Mouse (Mus musculus): ENCODE data around the gene Onecut3. TPM values are rescaled to one million over a fixed set of nuclear protein-coding genes. Genes with fewer than 3 reads are reported as not detected.
A peak's percentile ranks its signal among the peaks of the same experiment; 100 is the strongest.

Onecut3 gene
- total and polyA plus RNA-seq, 2 experiments from 2014 or later = not detected

DNA sequence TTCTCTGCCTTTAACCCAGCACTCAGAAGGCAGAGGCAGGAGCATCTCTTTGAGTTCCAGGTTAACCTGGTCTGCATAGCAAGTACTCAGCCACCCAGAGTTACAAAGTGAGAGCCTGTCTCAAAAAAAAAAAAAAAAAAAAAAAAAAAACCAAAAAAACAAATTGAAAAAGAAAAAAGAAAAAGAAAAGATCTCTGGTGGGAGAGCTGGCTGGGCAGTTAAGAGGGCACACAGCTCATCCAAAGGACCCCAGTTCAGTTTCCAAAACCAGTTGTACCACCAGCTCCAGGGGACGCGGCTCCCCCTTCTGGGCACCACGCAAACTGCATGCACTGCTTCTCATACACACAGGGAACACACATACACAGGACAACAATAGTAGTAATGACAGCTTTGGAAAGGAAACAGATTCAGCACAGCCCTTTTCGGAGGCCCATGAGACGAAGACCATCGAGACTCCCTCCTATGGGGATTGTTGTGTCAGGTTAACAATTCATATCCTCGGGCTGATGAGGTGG, 7.7 kb upstream of the Onecut3 start:
- Histone ChIP-seq H3K27me3 (ENCODE audit: control insufficient read depth, insufficient read depth, low read length) (peaks cover 78% of the 10 kb centered on the region), H3K4me2 (ENCODE audit: low read depth, low read length) (no peak overlapping the region), H3K36me3 (replicated peaks; ENCODE audit: control insufficient read depth, insufficient read depth, low read length) (no peaks in the 10 kb centered on the region), H3K9ac (replicated peaks; ENCODE audit: low read depth, low read length) (no peak overlapping the region), H3K4me1 (ENCODE audit: control insufficient read depth, insufficient read depth) (no peaks in the 10 kb centered on the region), H3K9me3 (replicated peaks; ENCODE audit: control insufficient read depth, low read length) (no peaks in the 10 kb centered on the region), H3K4me3 (ENCODE audit: low read depth, low read length) (no peak overlapping the region), H3K27ac (ENCODE audit: low read depth) (no peak overlapping the region)
- ATAC-seq (ENCODE audit: insufficient read depth, low read depth) = no peak
- WGBS = 72% methylated on average over 7 of the region's 7 CpGs
- TF ChIP-seq EP300 (IDR thresholded peaks at IDR 0.05; ENCODE audit: low read depth) (no peak), CTCF (IDR thresholded peaks at IDR 0.05; ENCODE audit: low read depth) (peak; percentile 17; the same call in 1 of the 2 replicates)
- no peak for DNase-seq (ENCODE audit: low spot score)

GRCm38 (mm10) chr10:80490051-80490450, 4.6 kb upstream of the Onecut3 start:
- DNase-seq (ENCODE audit: low spot score) = peak; percentile 31
- Histone ChIP-seq H3K36me3 (replicated peaks; ENCODE audit: control insufficient read depth, insufficient read depth, low read length) (no peaks in the 10 kb centered on the region), H3K4me3 (ENCODE audit: low read depth, low read length) (peak overlapping the region; percentile 20), H3K27ac (ENCODE audit: low read depth) (no peak overlapping the region), H3K4me1 (ENCODE audit: control insufficient read depth, insufficient read depth) (peaks cover 8% of the 10 kb centered on the region), H3K27me3 (ENCODE audit: control insufficient read depth, insufficient read depth, low read length) (peaks cover 82% of the 10 kb centered on the region), H3K4me2 (ENCODE audit: low read depth, low read length) (peak overlapping the region; percentile 5; the same call in 1 of the 2 replicates), H3K9ac (replicated peaks; ENCODE audit: low read depth, low read length) (no peak overlapping the region), H3K9me3 (replicated peaks; ENCODE audit: control insufficient read depth, low read length) (no peaks in the 10 kb centered on the region)
- WGBS = under 1% methylated on average over 22 of the region's 22 CpGs
- TF ChIP-seq CTCF (IDR thresholded peaks at IDR 0.05; ENCODE audit: low read depth) = no peak
- no peak for TF ChIP-seq EP300 (IDR thresholded peaks at IDR 0.05; ENCODE audit: low read depth)
- ATAC-seq (ENCODE audit: insufficient read depth, low read depth) = peak; percentile 42

- peak overlapping the region; percentile 67 for H3K4me2 ChIP-seq (ENCODE audit: low read depth, low read length)
- WGBS = 0% methylated on average over 27 of the region's 35 CpGs
- H3K9ac ChIP-seq (replicated peaks; ENCODE audit: low read depth, low read length) = no peak overlapping the region
- TF ChIP-seq EP300 (IDR thresholded peaks at IDR 0.05; ENCODE audit: low read depth) (no peak), CTCF (IDR thresholded peaks at IDR 0.05; ENCODE audit: low read depth) (no peak)
- H3K9me3 ChIP-seq (replicated peaks; ENCODE audit: control insufficient read depth, low read length) = no peaks in the 10 kb centered on the region
- H3K36me3 ChIP-seq (replicated peaks; ENCODE audit: control insufficient read depth, insufficient read depth, low read length) = no peaks in the 10 kb centered on the region
- H3K4me1 ChIP-seq (ENCODE audit: control insufficient read depth, insufficient read depth) = peaks cover 16% of the 10 kb centered on the region
- DNase-seq (ENCODE audit: low spot score) = no peak
- ATAC-seq (ENCODE audit: insufficient read depth, low read depth) = no peak
- H3K4me3 ChIP-seq (ENCODE audit: low read depth, low read length) = peak overlapping the region; percentile 42
- peaks cover 100% of the 10 kb centered on the region for H3K27me3 ChIP-seq (ENCODE audit: control insufficient read depth, insufficient read depth, low read length)
- no peak overlapping the region for H3K27ac ChIP-seq (ENCODE audit: low read depth)
Measured at GRCm38 (mm10) chr10:80495901-80496300, 1.3 kb downstream of the Onecut3 start.

DNA sequence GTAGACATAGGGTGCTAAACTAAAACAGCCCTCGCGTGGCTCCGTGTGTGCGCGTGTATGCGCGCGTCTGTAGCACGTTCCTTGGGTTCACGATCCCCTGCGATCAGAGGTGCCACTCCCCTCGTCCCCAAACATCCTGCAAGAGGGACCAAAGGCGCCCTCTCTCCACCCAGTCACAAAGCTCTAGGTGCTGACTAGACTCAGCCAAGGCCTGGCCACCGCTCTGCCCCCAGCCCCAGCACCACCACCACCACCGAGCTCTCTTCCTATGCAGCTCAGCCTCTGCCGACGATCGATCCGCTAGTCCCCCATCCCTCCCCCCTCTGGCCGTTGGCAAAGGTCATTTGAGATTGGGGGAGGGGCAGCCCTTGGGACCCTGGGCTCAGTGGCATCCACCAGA, 1.8 kb downstream of the Onecut3 start:
- Histone ChIP-seq H3K4me2 (ENCODE audit: low read depth, low read length) (no peak overlapping the region), H3K36me3 (replicated peaks; ENCODE audit: control insufficient read depth, insufficient read depth, low read length) (no peaks in the 10 kb centered on the region), H3K4me1 (ENCODE audit: control insufficient read depth, insufficient read depth) (peaks cover 16% of the 10 kb centered on the region), H3K27ac (ENCODE audit: low read depth) (no peak overlapping the region), H3K9me3 (replicated peaks; ENCODE audit: control insufficient read depth, low read length) (no peaks in the 10 kb centered on the region), H3K4me3 (ENCODE audit: low read depth, low read length) (no peak overlapping the region), H3K9ac (replicated peaks; ENCODE audit: low read depth, low read length) (no peak overlapping the region), H3K27me3 (ENCODE audit: control insufficient read depth, insufficient read depth, low read length) (peaks cover 100% of the 10 kb centered on the region)
- no peak for TF ChIP-seq EP300 (IDR thresholded peaks at IDR 0.05; ENCODE audit: low read depth)
- TF ChIP-seq CTCF (IDR thresholded peaks at IDR 0.05; ENCODE audit: low read depth) = no peak
- ATAC-seq (ENCODE audit: insufficient read depth, low read depth) = no peak
- WGBS = under 1% methylated on average over 20 of the region's 20 CpGs
- DNase-seq (ENCODE audit: low spot score) = no peak

DNA sequence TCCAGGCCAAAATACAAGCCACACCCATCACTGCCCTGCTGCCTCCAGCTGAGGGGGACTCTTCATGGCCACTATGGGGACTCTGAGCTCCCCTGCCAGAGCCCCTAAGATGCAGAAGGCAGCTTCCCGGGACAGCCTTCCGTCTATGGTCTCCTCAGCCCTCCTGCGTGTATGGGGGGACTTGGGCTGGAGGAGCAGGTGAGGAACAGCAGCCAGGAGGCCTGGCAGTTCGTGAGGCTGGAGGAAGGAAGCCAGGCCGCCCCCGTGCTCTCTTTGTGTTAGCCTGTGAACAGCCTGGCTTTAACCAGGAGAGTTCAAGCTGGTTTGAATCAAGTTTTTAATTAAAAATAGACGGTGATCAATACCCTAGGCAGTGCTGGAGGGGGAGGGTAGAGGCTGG, 7.7 kb downstream of the Onecut3 start:
- no peak for ATAC-seq (ENCODE audit: insufficient read depth, low read depth)
- no peak overlapping the region for H3K27ac ChIP-seq (ENCODE audit: low read depth)
- no peaks in the 10 kb centered on the region for H3K9me3 ChIP-seq (replicated peaks; ENCODE audit: control insufficient read depth, low read length)
- no peaks in the 10 kb centered on the region for H3K4me1 ChIP-seq (ENCODE audit: control insufficient read depth, insufficient read depth)
- H3K4me3 ChIP-seq (ENCODE audit: low read depth, low read length) = no peak overlapping the region
- no peak for DNase-seq (ENCODE audit: low spot score)
- no peak for TF ChIP-seq EP300 (IDR thresholded peaks at IDR 0.05; ENCODE audit: low read depth)
- no peaks in the 10 kb centered on the region for H3K36me3 ChIP-seq (replicated peaks; ENCODE audit: control insufficient read depth, insufficient read depth, low read length)
- WGBS = 2% methylated on average over 7 of the region's 7 CpGs
- no peak overlapping the region for H3K9ac ChIP-seq (replicated peaks; ENCODE audit: low read depth, low read length)
- no peak overlapping the region for H3K4me2 ChIP-seq (ENCODE audit: low read depth, low read length)
- peaks cover 90% of the 10 kb centered on the region for H3K27me3 ChIP-seq (ENCODE audit: control insufficient read depth, insufficient read depth, low read length)

DNA sequence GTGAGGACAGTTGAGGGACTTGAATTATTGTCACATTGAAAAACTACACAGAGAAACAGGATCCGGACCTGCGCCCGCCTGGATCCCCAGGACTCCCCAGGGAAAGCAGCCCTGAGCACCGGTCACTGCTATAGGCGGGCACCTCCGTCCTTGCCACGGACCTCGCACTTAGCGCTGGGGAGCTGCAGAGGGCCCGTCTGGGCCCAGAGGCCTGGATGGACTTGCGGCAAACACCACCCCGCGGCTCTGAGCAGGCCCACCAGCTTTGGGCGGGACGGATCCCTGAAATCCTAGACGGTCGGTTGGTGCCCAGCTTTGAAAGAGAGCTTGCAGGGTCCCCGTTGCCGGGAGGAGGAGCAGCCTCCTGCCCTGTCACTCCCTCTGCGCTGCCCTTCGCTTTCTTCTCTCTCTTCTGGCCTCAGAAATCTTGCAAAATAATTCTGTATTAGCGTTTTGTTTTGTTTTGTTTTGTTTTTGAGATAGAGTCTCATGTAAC, 8.2 kb downstream of the Onecut3 start:
- no peak overlapping the region for H3K4me3 ChIP-seq (ENCODE audit: low read depth, low read length)
- no peak for TF ChIP-seq CTCF (IDR thresholded peaks at IDR 0.05; ENCODE audit: low read depth)
- TF ChIP-seq EP300 (IDR thresholded peaks at IDR 0.05; ENCODE audit: low read depth) = no peak
- no peak for DNase-seq (ENCODE audit: low spot score)
- no peaks in the 10 kb centered on the region for H3K36me3 ChIP-seq (replicated peaks; ENCODE audit: control insufficient read depth, insufficient read depth, low read length)
- H3K9me3 ChIP-seq (replicated peaks; ENCODE audit: control insufficient read depth, low read length) = no peaks in the 10 kb centered on the region
- no peak overlapping the region for H3K4me2 ChIP-seq (ENCODE audit: low read depth, low read length)
- no peaks in the 10 kb centered on the region for H3K4me1 ChIP-seq (ENCODE audit: control insufficient read depth, insufficient read depth)
- peaks cover 85% of the 10 kb centered on the region for H3K27me3 ChIP-seq (ENCODE audit: control insufficient read depth, insufficient read depth, low read length)
- no peak overlapping the region for H3K9ac ChIP-seq (replicated peaks; ENCODE audit: low read depth, low read length)
- ATAC-seq (ENCODE audit: insufficient read depth, low read depth) = no peak
- no peak overlapping the region for H3K27ac ChIP-seq (ENCODE audit: low read depth)
- 8% methylated on average over 22 of the region's 22 CpGs for WGBS
